In the genomic region with DNA sequence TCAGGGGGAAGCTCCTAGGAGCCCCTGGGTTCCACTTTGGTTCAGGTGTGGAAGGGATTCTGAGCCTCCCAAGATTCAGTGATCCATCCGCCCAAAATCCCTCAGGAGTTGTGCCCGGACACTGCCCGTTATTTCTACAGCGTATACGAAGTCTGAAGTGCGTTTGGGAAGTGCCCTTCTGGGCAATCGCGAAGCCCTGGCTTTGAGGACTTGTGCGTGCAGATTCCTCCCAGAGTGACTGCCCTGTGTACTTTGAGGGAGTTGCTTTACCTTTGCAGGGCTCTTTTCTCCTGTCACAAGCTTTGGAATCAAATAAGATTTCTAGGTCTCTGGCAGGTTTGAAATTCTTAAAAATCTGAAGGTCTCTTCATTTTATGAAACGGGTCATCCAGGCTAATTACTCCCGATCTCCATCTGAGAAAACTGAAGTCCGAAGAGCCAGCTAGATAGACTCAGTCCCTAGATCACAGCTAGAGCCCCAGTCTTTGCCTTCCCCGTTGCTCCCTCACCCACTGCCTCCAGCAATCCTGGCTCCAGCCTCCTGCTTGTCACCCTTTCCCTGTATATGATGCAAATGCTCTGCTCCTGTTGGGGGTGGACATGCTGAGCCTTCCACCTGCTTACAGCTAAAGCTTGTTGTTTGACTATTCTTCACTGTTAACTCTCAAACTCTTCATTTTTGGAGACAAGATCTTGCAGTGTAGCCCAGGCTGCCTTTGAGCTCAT, we compare ENCODE assay signal across 8 mouse cellular contexts. TPM values are rescaled to one million over a fixed set of nuclear protein-coding genes. Genes with fewer than 3 reads are reported as not detected.
DNase-seq lines count a peak whose midpoint lies in the region; ATAC-seq and TF ChIP-seq lines count a peak whose summit lies in the region.

No protein-coding gene starts in this region.

- TF ChIP-seq POLR2A in limb, embryonic 14.5 days (IDR thresholded peaks at IDR 0.05; ENCODE audit: borderline replicate concordance, extremely low read depth, insufficient read depth, insufficient read length), result no peak

- H3K27ac ChIP-seq in neural tube, embryonic 11.5 days (ENCODE audit: low read depth, low read length), result no peak overlapping the region
- no peak overlapping the region for H3K27ac ChIP-seq in limb, embryonic 14.5 days (replicated peaks; ENCODE audit: low read depth, low read length)
- no peak overlapping the region for H3K27ac ChIP-seq in stomach, embryonic 15.5 days

- no peaks in the 10 kb centered on the region for H3K36me3 ChIP-seq in neural tube, embryonic 11.5 days (ENCODE audit: control insufficient read depth, insufficient read depth, low read length)
- no peaks in the 10 kb centered on the region for H3K36me3 ChIP-seq in limb, embryonic 14.5 days (ENCODE audit: control insufficient read depth, insufficient read depth, low read length)
- H3K36me3 ChIP-seq in stomach, embryonic 15.5 days, result no peaks in the 10 kb centered on the region

- peak overlapping the region; percentile 57 for H3K9ac ChIP-seq in neural tube, embryonic 11.5 days (ENCODE audit: low read length)
- peak overlapping the region; percentile 53 for H3K9ac ChIP-seq in limb, embryonic 14.5 days (ENCODE audit: low read depth, low read length, severe bottlenecking)
- peak overlapping the region; percentile 34; the same call in 1 of the 2 replicates for H3K9ac ChIP-seq in stomach, embryonic 15.5 days

- H3K27me3 ChIP-seq in neural tube, embryonic 11.5 days (ENCODE audit: control insufficient read depth, insufficient read depth, low read length), result no peaks in the 10 kb centered on the region
- peaks cover 5% of the 10 kb centered on the region; the same call in 1 of the 2 replicates for H3K27me3 ChIP-seq in limb, embryonic 14.5 days (ENCODE audit: control insufficient read depth, insufficient read depth, low read length)
- H3K27me3 ChIP-seq in stomach, embryonic 15.5 days (replicated peaks), result no peaks in the 10 kb centered on the region

- no peaks in the 10 kb centered on the region for H3K9me3 ChIP-seq in neural tube, embryonic 11.5 days (ENCODE audit: control insufficient read depth, low read length)
- no peaks in the 10 kb centered on the region for H3K9me3 ChIP-seq in limb, embryonic 14.5 days (ENCODE audit: control insufficient read depth, low read length)
- H3K9me3 ChIP-seq in stomach, embryonic 15.5 days, result no peaks in the 10 kb centered on the region

- H3K4me3 ChIP-seq in neural tube, embryonic 11.5 days (ENCODE audit: low read depth, low read length), result peak overlapping the region; percentile 70
- H3K4me3 ChIP-seq in limb, embryonic 14.5 days (replicated peaks; ENCODE audit: low read length), result peak overlapping the region; percentile 70
- peak overlapping the region; percentile 78 for H3K4me3 ChIP-seq in stomach, embryonic 15.5 days (replicated peaks)

- peak; percentile 62 for DNase-seq in adrenal gland, adult 2 months
- no peak for DNase-seq in adrenal gland, adult 8-10 months
- DNase-seq in neural tube, embryonic 11.5 days (ENCODE audit: low spot score), result no peak
- DNase-seq in neural tube, embryonic 10.5 days (ENCODE audit: extremely low spot score, low spot score), result no peak
- no peak for DNase-seq in limb, embryonic 14.5 days (ENCODE audit: low spot score)
- DNase-seq in embryo, embryonic 10.5 days (ENCODE audit: low spot score), result no peak
- no peak for DNase-seq in ovary, adult 18-20 months (ENCODE audit: low spot score)

- 7% methylated on average over 13 of the region's 13 CpGs for WGBS in neural tube, embryonic 11.5 days
- WGBS in limb, embryonic 14.5 days, result 7% methylated on average over 13 of the region's 13 CpGs
- 6% methylated on average over 13 of the region's 13 CpGs for WGBS in stomach, embryonic 15.5 days

- H3K4me1 ChIP-seq in neural tube, embryonic 11.5 days (ENCODE audit: control insufficient read depth, insufficient read depth, low read length), result peaks cover 9% of the 10 kb centered on the region
- peaks cover 24% of the 10 kb centered on the region for H3K4me1 ChIP-seq in limb, embryonic 14.5 days (ENCODE audit: control insufficient read depth, insufficient read depth, low read length)
- H3K4me1 ChIP-seq in stomach, embryonic 15.5 days, result peaks cover 19% of the 10 kb centered on the region

- H3K4me2 ChIP-seq in neural tube, embryonic 11.5 days (ENCODE audit: low read depth), result peak overlapping the region; percentile 81
- peak overlapping the region; percentile 94 for H3K4me2 ChIP-seq in limb, embryonic 14.5 days (replicated peaks; ENCODE audit: low read depth, low read length, severe bottlenecking)
- H3K4me2 ChIP-seq in stomach, embryonic 15.5 days, result peak overlapping the region; percentile 98

- no peak for ATAC-seq in neural tube, embryonic 11.5 days (ENCODE audit: insufficient read depth, low FRiP score, low TSS enrichment)
- no peak for ATAC-seq in limb, embryonic 14.5 days (ENCODE audit: low FRiP score, low read depth)
- no peak for ATAC-seq in stomach, embryonic 15.5 days (ENCODE audit: insufficient read depth, low FRiP score, low read depth)

RNA-seq across cellular contexts. Expression of a gene that starts 1.0 kb away (rescaled TPM):
- total RNA-seq in adrenal gland, adult 2 months (2021), result 100 to 1,000 TPM; 536 to 579 TPM
- polyA plus RNA-seq in adrenal gland, adult 2 months (2012; rRNA removed), result 474 and 524 TPM in 2 replicates
- 100 to 1,000 TPM; 351 to 737 (median 517) TPM for total RNA-seq in adrenal gland, adult 8-10 months (2022)
- 19.3 and 19.6 TPM in 2 replicates for polyA plus RNA-seq in neural tube, embryonic 11.5 days (2014; fragmentation: Nextera tagmentation; extraction: Ambion mirVana)
- 11.8 and 14.8 TPM in 2 replicates for polyA plus RNA-seq in limb, embryonic 14.5 days (2012; rRNA removed)
- 14.8 and 17.6 TPM in 2 replicates for polyA plus RNA-seq in limb, embryonic 14.5 days (2014; fragmentation: Nextera tagmentation; extraction: Ambion mirVana)
- polyA plus RNA-seq in stomach, embryonic 15.5 days (2015; fragmentation: Nextera tagmentation; extraction: Ambion mirVana), result 18.0 and 19.1 TPM in 2 replicates

RNA-seq across cellular contexts. Expression of a gene that starts 12.9 kb away (rescaled TPM):
- 10 to 100 TPM; 41.3 to 58.6 TPM for total RNA-seq in adrenal gland, adult 2 months (2021)
- polyA plus RNA-seq in adrenal gland, adult 2 months (2012; rRNA removed), result 6.4 and 8.5 TPM in 2 replicates
- total RNA-seq in adrenal gland, adult 8-10 months (2022), result 10 to 100 TPM; 12.2 to 22.5 (median 20.2) TPM
- polyA plus RNA-seq in neural tube, embryonic 11.5 days (2014; fragmentation: Nextera tagmentation; extraction: Ambion mirVana), result not detected in 2 replicates
- not detected in 2 replicates for polyA plus RNA-seq in limb, embryonic 14.5 days (2012; rRNA removed)
- not detected in 2 replicates for polyA plus RNA-seq in limb, embryonic 14.5 days (2014; fragmentation: Nextera tagmentation; extraction: Ambion mirVana)
- polyA plus RNA-seq in stomach, embryonic 15.5 days (2015; fragmentation: Nextera tagmentation; extraction: Ambion mirVana), result 1.2 and 1.3 TPM in 2 replicates

RNA-seq across cellular contexts. Expression of a gene that starts 34.0 kb away (rescaled TPM):
- 10 to 100 TPM; 58.0 to 74.0 TPM for total RNA-seq in adrenal gland, adult 2 months (2021)
- 124 and 143 TPM in 2 replicates for polyA plus RNA-seq in adrenal gland, adult 2 months (2012; rRNA removed)
- 10 to 100 TPM; 60.5 to 90.4 (median 73.7) TPM for total RNA-seq in adrenal gland, adult 8-10 months (2022)
- polyA plus RNA-seq in neural tube, embryonic 11.5 days (2014; fragmentation: Nextera tagmentation; extraction: Ambion mirVana), result 0.58 and 1.8 TPM in 2 replicates
- polyA plus RNA-seq in limb, embryonic 14.5 days (2012; rRNA removed), result 0.41 and 0.50 TPM in 2 replicates
- polyA plus RNA-seq in limb, embryonic 14.5 days (2014; fragmentation: Nextera tagmentation; extraction: Ambion mirVana), result 0.21 and 0.39 TPM in 2 replicates
- 0.81 and 0.99 TPM in 2 replicates for polyA plus RNA-seq in stomach, embryonic 15.5 days (2015; fragmentation: Nextera tagmentation; extraction: Ambion mirVana)

Comparison
In these comparisons a context has a peak if more than half of its experiments do, and no peak if none do; other contexts are left out.
1. RNA of a gene that starts 1.0 kb away (polyA plus RNA-seq): 474 to 524 TPM in adrenal gland, adult 2 months; 19.3 to 19.6 TPM in neural tube, embryonic 11.5 days, 18.0 to 19.1 TPM in stomach, embryonic 15.5 days and 11.8 to 17.6 TPM in limb, embryonic 14.5 days; every median in the first group is over 10 times any median in the second.
2. RNA of a gene that starts 34.0 kb away (polyA plus RNA-seq): 124 to 143 TPM in adrenal gland, adult 2 months; 0.58 to 1.8 TPM in neural tube, embryonic 11.5 days, 0.81 to 0.99 TPM in stomach, embryonic 15.5 days and 0.21 to 0.50 TPM in limb, embryonic 14.5 days; every median in the first group is over 10 times any median in the second.
3. Peak in every context shown above with its lines, with median percentiles within 50 percentile points of each other: H3K4me2 ChIP-seq, H3K4me3 ChIP-seq and H3K9ac ChIP-seq.